Mouse (Mus musculus): ENCODE measurements at regions not wholly inside any gene's neighbourhood (a gene's known extent, or its start where the extent isn't known, plus 50 kb on each side); places are given as distances from the start of the nearest gene placed in this dataset.

DNA sequence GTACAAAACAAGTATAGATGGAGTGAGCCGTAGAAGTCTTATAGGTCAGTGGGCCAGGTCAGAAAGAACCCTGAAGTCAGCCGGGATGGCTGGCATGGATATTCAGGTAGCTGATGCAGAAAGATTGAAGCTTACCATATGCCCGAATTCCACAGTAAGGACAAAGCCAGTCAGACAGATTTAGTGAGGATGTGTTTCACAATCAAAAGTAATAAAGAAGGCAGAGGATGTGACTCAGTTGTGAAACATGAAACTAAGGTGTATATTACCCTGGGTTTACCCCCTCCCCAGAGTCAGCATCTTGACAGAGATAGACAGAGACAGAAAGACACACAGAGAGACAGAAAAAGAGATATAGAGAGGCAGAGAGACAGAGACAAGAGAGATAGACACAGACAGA, 109.3 kb upstream of the Sgcd start:
- TF ChIP-seq CTCF (IDR thresholded peaks at IDR 0.05; ENCODE audit: insufficient read depth, low read depth, low read length): no peak
- no peak for TF ChIP-seq POLR2A (IDR thresholded peaks at IDR 0.05; ENCODE audit: insufficient read depth, low read depth, low read length)
